Mouse (Mus musculus) gastrocnemius, postnatal 36 days (tissue): ENCODE data around the gene Rprm. TPM values are rescaled to one million over a fixed set of nuclear protein-coding genes. Genes with fewer than 3 reads are reported as not detected.

ENCODE experiments used
- DNase-seq, 2 experiments: peaks; one replicate each; pipeline ENCODE4 v3.0.0; 2022
- intact Hi-C: fragments of 180-260 bp; cut with DNase I; formaldehyde crosslinking; loops from one replicate; pipeline ENCODE4 v1.15.1; 2025
- long read RNA-seq, 2 experiments: library from polyadenylated mRNA; stranded (forward); transcript quantifications; one replicate each; pipeline ENCODE4 v2.0.0; 2021
- total RNA-seq, 2 experiments: library from RNA; stranded (reverse); gene quantifications; 2 replicates each; pipeline ENCODE4 v1.2.3; 2021

Gene Rprm
- under 1 TPM in 1 of 2 experiments, not detected in 1; 0.17 TPM for total RNA-seq
- long read RNA-seq, experiment 1, partial matches to known transcripts: 0 of 1 reads
- long read RNA-seq, experiment 1, other reads (novel, unspliced or antisense): 0 of 1 reads
- long read RNA-seq, experiment 2, partial matches to known transcripts: 0 of 1 reads
- long read RNA-seq, experiment 2, other reads (novel, unspliced or antisense): 0 of 1 reads

DNA sequence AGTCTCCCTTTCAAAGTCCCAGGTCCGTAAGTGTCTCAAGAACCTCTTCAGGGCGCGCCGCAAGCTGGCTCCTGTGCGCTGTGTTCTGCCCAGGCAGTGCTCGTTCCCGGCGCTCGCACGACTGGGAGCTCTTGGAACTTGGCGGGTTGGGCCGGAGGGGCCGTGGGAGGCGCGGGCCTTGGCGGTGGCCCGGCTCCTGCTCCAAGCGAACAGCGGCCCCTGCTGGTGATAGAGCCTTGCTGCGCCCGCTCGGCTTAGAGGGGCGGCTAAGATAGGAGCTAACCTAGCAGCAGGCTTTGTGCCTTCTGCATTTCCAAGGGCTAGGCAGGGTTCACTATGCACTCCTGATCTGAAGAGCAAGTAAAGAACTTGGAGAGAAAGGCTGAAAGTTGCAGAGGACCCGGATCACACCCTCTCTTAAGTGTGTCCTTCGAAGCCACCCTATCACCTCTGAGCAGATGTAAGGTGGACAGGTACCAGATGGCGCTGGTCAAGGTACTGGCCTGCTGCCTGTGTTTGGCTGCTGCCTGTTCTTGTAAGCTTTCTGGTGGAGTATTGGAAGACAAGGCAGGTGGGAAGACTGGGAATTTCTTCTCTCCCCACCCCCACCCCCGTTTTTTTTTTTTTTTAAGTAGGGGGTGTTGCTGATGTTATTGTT lies at the start of gene Rprm:
Rprm (minus strand) TSS at position 123 of the 658 bp plus-strand sequence.
- intact Hi-C loops: loop anchor here (10.0 kb wide), 1 partner anchor 751 kb away; no protein-coding TSS in a partner anchor
- DNase-seq: peak; percentile 73 to 76

- intact Hi-C loops: no loop called here
- no peak for DNase-seq
These were observed 34.0 kb upstream of the Rprm start for GRCm38 (mm10) chr2:54119305-54119704.

- no peak for DNase-seq
- intact Hi-C loops: no loop called here
These were observed 33.5 kb upstream of the Rprm start for GRCm38 (mm10) chr2:54118881-54119280.

DNA sequence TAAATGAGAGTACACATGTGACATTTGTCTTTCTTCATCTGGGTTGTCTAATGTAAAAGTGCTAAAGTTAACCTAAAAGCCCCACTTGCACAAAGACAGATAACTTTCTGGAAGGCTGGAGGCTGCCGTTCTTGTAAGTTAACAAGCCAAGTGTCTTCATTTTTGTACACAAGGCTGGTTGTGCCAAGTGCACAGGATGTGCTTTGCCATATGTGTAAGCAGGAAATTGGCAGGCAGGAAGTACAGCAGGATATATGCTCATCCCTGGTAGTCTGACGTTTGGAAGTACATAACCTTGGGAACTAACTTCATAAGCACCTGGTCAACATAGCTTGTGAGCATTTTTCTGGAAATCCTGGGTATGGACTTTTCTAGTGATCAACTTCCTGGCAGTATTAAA lies 25.9 kb upstream of the Rprm start:
- intact Hi-C loops: no loop called here
- DNase-seq: no peak

DNA sequence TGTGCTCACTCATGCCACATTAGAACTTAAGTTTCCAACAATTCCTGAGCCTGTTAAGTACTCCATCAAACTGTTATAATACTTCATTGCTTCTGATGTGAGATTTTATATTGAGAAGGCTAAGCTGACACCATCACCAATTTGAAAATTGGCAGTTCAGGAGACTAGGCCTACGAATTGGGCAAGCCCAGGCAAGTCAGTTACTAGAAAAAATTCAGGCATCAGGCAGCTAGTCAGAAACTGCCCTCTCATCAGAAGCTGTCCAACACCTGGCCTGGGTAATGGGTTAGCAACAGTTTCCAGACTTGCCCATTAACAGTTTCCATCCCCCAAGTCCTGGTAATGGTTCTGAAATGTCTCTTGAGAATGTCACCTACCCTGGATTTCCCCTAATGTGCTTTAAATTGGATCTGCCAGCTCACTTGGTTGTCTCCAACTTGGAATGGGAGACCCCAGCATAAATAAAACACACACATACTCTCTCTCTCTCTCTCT lies 20.9 kb upstream of the Rprm start:
- intact Hi-C loops: no loop called here
- no peak for DNase-seq

DNA sequence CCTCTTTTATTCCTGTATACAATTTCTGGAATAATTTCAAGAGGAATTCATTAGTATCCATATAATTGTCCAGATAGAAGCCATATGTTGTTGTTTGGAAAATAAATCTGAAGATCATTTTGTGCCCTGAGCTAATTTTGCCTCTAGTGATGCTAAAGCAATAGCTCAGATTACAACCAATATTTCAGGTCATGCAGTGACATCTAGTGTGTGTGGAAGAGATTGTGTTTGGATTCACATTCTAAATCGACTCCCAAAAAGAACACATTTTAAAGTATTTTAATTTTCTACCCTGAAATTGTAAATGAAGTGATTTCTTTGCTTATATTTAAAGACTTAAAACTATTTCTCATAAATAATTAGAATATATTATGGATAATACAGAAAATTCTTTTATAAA lies 14.6 kb upstream of the Rprm start:
- intact Hi-C loops: no loop called here
- DNase-seq: no peak

- intact Hi-C loops: no loop called here
These were observed 7.3 kb upstream of the Rprm start for GRCm38 (mm10) chr2:54092616-54093015.

DNA sequence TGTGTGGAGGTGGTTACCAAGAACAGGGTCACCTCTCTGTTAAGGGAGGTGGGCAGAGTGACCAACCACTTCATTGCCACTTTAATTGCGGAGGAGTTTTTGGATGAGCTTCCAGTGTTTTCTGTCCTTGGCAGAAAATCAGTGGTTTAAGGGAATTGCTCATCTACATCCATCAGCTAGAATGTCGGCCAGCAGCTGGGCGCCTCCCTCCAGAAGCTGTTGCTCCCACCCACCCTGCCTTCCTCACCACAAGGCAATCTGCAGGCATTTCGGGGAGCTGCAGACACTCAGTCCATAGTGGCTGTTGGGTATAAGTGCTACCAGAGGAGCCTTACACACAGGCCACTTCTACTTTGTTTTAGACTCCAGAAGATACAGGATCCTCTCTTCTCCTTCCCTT lies 902 bp upstream of the Rprm start:
- no peak for DNase-seq
- intact Hi-C loops: loop anchor here (10.0 kb wide), 1 partner anchor 751 kb away; no protein-coding TSS in a partner anchor

More at GRCm38 (mm10) chr2:54092616-54093015, 7.3 kb upstream of the Rprm start:
- DNase-seq: no peak

DNA sequence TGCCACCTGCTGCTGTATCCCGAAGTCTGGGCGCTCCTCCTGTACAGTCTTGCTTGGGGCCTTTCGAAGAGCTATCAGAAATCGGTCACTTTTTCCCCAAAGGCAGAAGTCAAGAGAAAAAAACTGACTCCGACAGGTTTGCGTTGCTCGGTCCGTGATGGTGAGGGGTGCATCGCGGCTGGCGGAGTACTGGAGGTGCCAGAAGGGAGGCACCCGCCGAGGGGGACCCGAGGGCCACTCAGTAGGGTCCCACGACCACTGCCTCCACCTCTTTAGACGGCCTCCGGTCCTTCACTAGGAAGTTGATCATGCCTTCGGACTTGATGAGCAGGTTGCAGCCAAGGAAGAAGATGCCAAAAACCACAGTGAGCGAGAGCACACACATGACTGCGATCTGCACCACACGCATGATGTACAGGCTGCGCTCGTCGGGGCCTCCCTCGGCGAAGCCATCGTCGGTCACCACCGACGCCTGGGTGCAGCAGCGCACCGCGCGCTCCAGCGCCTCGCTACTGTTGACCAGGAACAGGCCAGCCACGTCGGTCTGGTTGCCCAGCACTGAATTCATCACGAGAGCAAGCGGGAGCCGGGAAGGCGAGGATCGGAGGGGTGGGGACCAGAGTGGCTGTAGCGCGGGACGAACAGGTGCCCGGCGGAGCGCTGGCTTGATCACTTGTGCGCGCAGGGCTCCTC lies 469 bp downstream of the Rprm start:
- no peak for DNase-seq
- intact Hi-C loops: loop anchor here (10.0 kb wide), 1 partner anchor 750 kb away; no protein-coding TSS in a partner anchor

- intact Hi-C loops: loop anchor here (10.0 kb wide), 1 partner anchor 749 kb away; no protein-coding TSS in a partner anchor
- DNase-seq: no peak
These were observed 1.3 kb downstream of the Rprm start for GRCm38 (mm10) chr2:54083861-54084736.

GRCm38 (mm10) chr2:54078961-54079360 lies 6.4 kb downstream of the Rprm start:
- intact Hi-C loops: no loop called here
- no peak for DNase-seq

GRCm38 (mm10) chr2:54071526-54071925 lies 13.8 kb downstream of the Rprm start:
- DNase-seq: no peak
- intact Hi-C loops: no loop called here

- no peak for DNase-seq
- intact Hi-C loops: no loop called here
These were observed 22.9 kb downstream of the Rprm start for GRCm38 (mm10) chr2:54062421-54062820.

GRCm38 (mm10) chr2:54061039-54061438 lies 24.3 kb downstream of the Rprm start:
- intact Hi-C loops: no loop called here
- DNase-seq: no peak
